Mouse (Mus musculus) small intestine, adult 2 months (tissue): ENCODE measurements around the gene Dars. TPM values are rescaled to one million over a fixed set of nuclear protein-coding genes. Genes with fewer than 3 reads are reported as not detected.
A peak's percentile ranks its signal among the peaks of the same experiment; 100 is the strongest.

Experiments
- H3K27ac ChIP-seq: fragments of 200-500 bp; 2 replicates; pipeline ENCODE4 v1.5.1; 2012; ENCODE audit warnings: low read depth, low read length, control low read depth, inconsistent platforms; ENCODE audit not compliant: insufficient read depth
- H3K27me3 ChIP-seq: fragments of 200-500 bp; 2 replicates; pipeline ENCODE4 v1.6.1; 2012; ENCODE audit warnings: mild to moderate bottlenecking, moderate library complexity, low read length, inconsistent platforms; ENCODE audit not compliant: control insufficient read depth, insufficient read depth
- H3K36me3 ChIP-seq: fragments of 200-500 bp; 2 replicates; pipeline ENCODE4 v1.6.1; 2012; ENCODE audit warnings: mild to moderate bottlenecking, low read length, control low read depth, inconsistent platforms; ENCODE audit not compliant: control insufficient read depth, insufficient read depth
- H3K4me1 ChIP-seq: fragments of 200-500 bp; 2 replicates; pipeline ENCODE4 v1.6.1; 2012; ENCODE audit warnings: low read length, inconsistent platforms, mixed read lengths; ENCODE audit not compliant: control insufficient read depth, insufficient read depth, insufficient read length
- H3K4me3 ChIP-seq: fragments of 200-500 bp; 2 replicates; pipeline ENCODE4 v1.5.1; 2012; ENCODE audit warnings: low read depth, mild to moderate bottlenecking, control low read depth, inconsistent platforms, low read length, moderate library complexity
- CTCF ChIP-seq: fragments of 200-500 bp; IDR thresholded peaks from 2 replicates; pipeline ENCODE4 v1.5.1; 2012; ENCODE audit warnings: low read depth, mild to moderate bottlenecking, control low read depth, inconsistent platforms, low read length, moderate library complexity, mixed read lengths; ENCODE audit not compliant: insufficient replicate concordance, insufficient read length; ENCODE audit errors: extremely low read depth
- POLR2A ChIP-seq: fragments of 200-500 bp; IDR thresholded peaks from 2 replicates; pipeline ENCODE4 v1.6.1; 2012; ENCODE audit warnings: low read depth, mild to moderate bottlenecking, control low read depth, inconsistent platforms, low read length, moderate library complexity
- WGBS: fragments of 180-500 bp; shearing (Covaris S2); methylation state at CpG from one replicate; pipeline ENCODE4 v1.1.7; 2018; 5-methylcytosine and 5-hydroxymethylcytosine counted together
- polyA plus RNA-seq: library from polyadenylated mRNA; depleted of rRNA; stranded (reverse); fragments of >200 nt; gene quantifications from 2 replicates; pipeline ENCODE4 v1.2.3, GENCODE M21; 2012

Dars gene
- polyA plus RNA-seq, 1 experiment: 2.3 TPM

- H3K4me1 ChIP-seq: no peaks in the 10 kb centered on the region
- no peak overlapping the region for H3K27ac ChIP-seq
- TF ChIP-seq CTCF (no peak), POLR2A (no peak)
- no peak overlapping the region for H3K4me3 ChIP-seq
- H3K27me3 ChIP-seq: no peaks in the 10 kb centered on the region
- no peaks in the 10 kb centered on the region for H3K36me3 ChIP-seq
- WGBS: 63% methylated on average over 16 of the region's 16 CpGs
Observed at GRCm38 (mm10) chr1:128440386-128441128, 23.4 kb upstream of the Dars start.

- Histone ChIP-seq H3K4me1 (no peaks in the 10 kb centered on the region), H3K27me3 (no peaks in the 10 kb centered on the region), H3K4me3 (no peak overlapping the region), H3K36me3 (no peaks in the 10 kb centered on the region), H3K27ac (no peak overlapping the region)
- WGBS: 94% methylated on average over 4 of the region's 4 CpGs
- TF ChIP-seq POLR2A (no peak), CTCF (no peak)
Observed at GRCm38 (mm10) chr1:128439618-128440017, 22.4 kb upstream of the Dars start.

DNA sequence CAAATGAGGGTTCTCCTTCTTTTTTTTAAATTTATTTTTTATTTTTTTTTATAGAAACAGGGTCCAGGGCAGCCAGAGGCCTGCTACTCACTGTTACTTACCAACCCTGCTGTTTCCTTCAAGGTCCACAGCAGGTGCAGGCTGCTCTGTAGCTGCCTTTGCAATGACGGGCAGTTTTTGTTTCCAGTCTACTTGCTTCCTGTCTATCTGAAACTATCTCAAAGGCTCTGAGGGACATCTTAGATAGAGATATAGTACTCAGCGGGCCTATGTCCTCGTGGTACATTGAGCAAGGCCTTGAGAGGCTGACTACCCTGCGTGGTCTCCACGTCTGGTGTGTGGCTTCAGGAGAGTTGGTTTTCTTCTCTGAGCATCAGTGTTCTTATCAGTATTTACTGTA, 21.4 kb upstream of the Dars start:
- TF ChIP-seq CTCF: no peak
- Histone ChIP-seq H3K27me3 (no peaks in the 10 kb centered on the region), H3K4me1 (no peaks in the 10 kb centered on the region), H3K4me3 (no peak overlapping the region), H3K36me3 (no peaks in the 10 kb centered on the region), H3K27ac (no peak overlapping the region)
- WGBS: 77% methylated on average over 5 of the region's 5 CpGs

GRCm38 (mm10) chr1:128437276-128437675, 20.1 kb upstream of the Dars start:
- Histone ChIP-seq H3K27ac (no peak overlapping the region), H3K4me1 (no peaks in the 10 kb centered on the region)
- 28% methylated on average over 1 of the region's 1 CpGs for WGBS

DNA sequence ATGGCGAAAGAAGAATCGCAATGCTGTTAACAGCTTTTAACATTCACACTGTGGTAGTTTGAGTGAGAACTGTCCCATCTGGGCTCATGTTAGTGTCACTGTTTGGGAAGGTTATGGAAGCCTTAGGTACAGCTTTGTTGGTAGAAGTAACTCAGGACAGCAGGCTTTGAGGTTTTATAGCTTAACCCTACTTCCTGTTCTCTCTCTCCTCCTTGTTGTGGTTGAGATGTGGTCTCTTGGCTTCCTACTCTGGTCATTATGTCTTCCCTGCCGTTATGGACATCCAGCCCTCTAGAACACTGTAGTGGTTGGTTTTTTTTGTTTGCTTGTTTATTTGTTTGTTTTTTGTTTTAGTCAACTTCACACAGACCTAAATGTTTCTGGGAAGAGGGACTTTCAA, 18.8 kb upstream of the Dars start:
- Histone ChIP-seq H3K36me3 (no peaks in the 10 kb centered on the region), H3K27ac (no peak overlapping the region), H3K4me3 (no peak overlapping the region), H3K27me3 (no peaks in the 10 kb centered on the region), H3K4me1 (no peaks in the 10 kb centered on the region)
- no peak for TF ChIP-seq POLR2A
- TF ChIP-seq CTCF: no peak
- WGBS: 86% methylated on average over 3 of the region's 3 CpGs

More at GRCm38 (mm10) chr1:128437276-128437675, 20.1 kb upstream of the Dars start:
- Histone ChIP-seq H3K4me3 (no peak overlapping the region), H3K27me3 (no peaks in the 10 kb centered on the region), H3K36me3 (no peaks in the 10 kb centered on the region)
- TF ChIP-seq CTCF (no peak), POLR2A (no peak)

DNA sequence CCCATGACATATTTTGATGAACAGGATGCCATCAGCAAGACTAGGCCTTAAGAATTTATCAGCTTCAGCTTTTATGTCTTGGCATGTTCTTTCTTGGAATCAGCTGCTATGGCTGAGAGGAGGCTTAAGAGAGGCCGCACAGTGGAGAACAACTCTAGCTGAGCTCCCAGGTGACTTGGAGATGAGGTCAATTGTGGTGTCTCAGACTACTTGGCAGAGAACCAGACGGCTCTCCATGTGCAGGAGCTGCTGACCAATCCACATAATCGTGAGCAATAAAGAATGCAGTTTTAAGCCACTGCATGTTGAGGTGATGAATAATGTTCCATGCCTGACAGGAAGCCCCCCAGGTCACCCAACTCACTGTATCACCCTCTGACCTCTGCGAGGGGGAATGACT, 18.4 kb upstream of the Dars start:
- Histone ChIP-seq H3K4me3 (no peak overlapping the region), H3K27me3 (no peaks in the 10 kb centered on the region), H3K4me1 (no peaks in the 10 kb centered on the region), H3K36me3 (no peaks in the 10 kb centered on the region), H3K27ac (no peak overlapping the region)
- WGBS: 72% methylated on average over 4 of the region's 4 CpGs
- no peak for TF ChIP-seq POLR2A
- no peak for TF ChIP-seq CTCF

DNA sequence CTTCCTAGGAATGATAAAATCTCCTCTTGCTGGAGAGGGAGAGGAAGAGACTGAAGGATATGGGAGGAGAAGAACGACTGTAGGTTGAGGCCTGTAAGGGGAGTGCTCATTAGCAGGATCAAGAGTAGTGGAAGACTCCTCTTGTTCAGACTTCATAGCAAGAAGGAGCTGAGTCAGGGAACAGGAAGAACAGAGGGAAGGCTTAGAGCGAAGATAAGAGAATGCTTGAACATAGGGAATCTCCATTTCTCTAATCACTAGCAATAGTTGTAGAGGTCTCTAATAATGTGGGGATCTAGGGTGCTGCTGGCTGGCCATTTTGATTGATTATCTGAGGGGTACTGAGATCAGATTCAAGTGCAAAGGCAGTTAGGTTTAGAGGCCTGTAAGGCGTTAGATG, 7.8 kb upstream of the Dars start:
- Histone ChIP-seq H3K4me1 (no peaks in the 10 kb centered on the region), H3K27me3 (no peaks in the 10 kb centered on the region), H3K4me3 (no peak overlapping the region), H3K27ac (no peak overlapping the region), H3K36me3 (no peaks in the 10 kb centered on the region)
- no peak for TF ChIP-seq CTCF
- TF ChIP-seq POLR2A: no peak
- 86% methylated on average over 3 of the region's 3 CpGs for WGBS

- H3K27ac ChIP-seq: no peak overlapping the region
- no peak for TF ChIP-seq POLR2A
- TF ChIP-seq CTCF: no peak
- 58% methylated on average over 5 of the region's 5 CpGs for WGBS
Observed at GRCm38 (mm10) chr1:128417533-128417888, 343 bp upstream of the Dars start.

More at GRCm38 (mm10) chr1:128417533-128417888, 343 bp upstream of the Dars start:
- no peaks in the 10 kb centered on the region for H3K36me3 ChIP-seq
- H3K4me1 ChIP-seq: peaks cover 3% of the 10 kb centered on the region; the same call in 1 of the 2 replicates
- H3K4me3 ChIP-seq: peak overlapping the region; percentile 98; the same call in 1 of the 2 replicates
- no peaks in the 10 kb centered on the region for H3K27me3 ChIP-seq
